ENCODE assay signal across 21 mouse cellular contexts in genomic region chr2:17465517-17466174, GRCm38 (mm10).
"Had no signal": no experiment of that assay in that cellular context is flagged by ENCODE, and none has a peak within 500 bp of the region (broad histone marks: within the 10 kb centered on the region; RNA-seq: fewer than 3 reads in every experiment).

No protein-coding gene starts in this region.

- H3K36me3 ChIP-seq: liver, embryonic 12.5 days; midbrain, embryonic 10.5 days; midbrain, embryonic 12.5 days; neural tube, embryonic 13.5 days; neural tube, embryonic 15.5 days; stomach, embryonic 15.5 days had no signal

- H3K9me3 ChIP-seq: liver, embryonic 12.5 days; midbrain, embryonic 10.5 days; midbrain, embryonic 12.5 days; neural tube, embryonic 13.5 days; neural tube, embryonic 15.5 days; stomach, embryonic 15.5 days had no signal

- H3K4me2 ChIP-seq: liver, embryonic 12.5 days; midbrain, embryonic 12.5 days; neural tube, embryonic 13.5 days; neural tube, embryonic 15.5 days; stomach, embryonic 15.5 days had no signal

- H3K4me3 ChIP-seq: liver, embryonic 12.5 days; midbrain, embryonic 10.5 days; midbrain, embryonic 12.5 days; myocyte; neural tube, embryonic 13.5 days; neural tube, embryonic 15.5 days; stomach, embryonic 15.5 days had no signal

- H3K27me3 ChIP-seq: liver, embryonic 12.5 days; midbrain, embryonic 12.5 days; neural tube, embryonic 13.5 days; neural tube, embryonic 15.5 days; stomach, embryonic 15.5 days had no signal

- H3K4me1 ChIP-seq: liver, embryonic 12.5 days; midbrain, embryonic 12.5 days; neural tube, embryonic 13.5 days; neural tube, embryonic 15.5 days; stomach, embryonic 15.5 days had no signal

- ATAC-seq: liver, embryonic 12.5 days; lung, postnatal 0 days; midbrain, embryonic 16.5 days had no signal

- DNase-seq: lung, adult 18-20 months; lung, postnatal 4 days; midbrain, embryonic 14.5 days; retina, postnatal 1 day; right cerebral cortex, adult 18-20 months; right cerebral cortex, postnatal 25 days; right cerebral cortex, postnatal 4 days; thymus, adult 2 months; thymus, postnatal 25 days; thymus, postnatal 4 days had no signal

- H3K27ac ChIP-seq: liver, embryonic 12.5 days; liver, embryonic 14.5 days; midbrain, embryonic 10.5 days; midbrain, embryonic 12.5 days; neural tube, embryonic 13.5 days; neural tube, embryonic 15.5 days; stomach, embryonic 15.5 days; stomach, postnatal 0 days had no signal

- H3K9ac ChIP-seq: liver, embryonic 12.5 days; liver, embryonic 14.5 days; midbrain, embryonic 12.5 days; neural tube, embryonic 13.5 days; neural tube, embryonic 15.5 days; stomach, embryonic 15.5 days had no signal
